Mouse (Mus musculus) kidney, adult 11 months (tissue): ENCODE measurements at regions not wholly inside any gene's neighbourhood (a gene's known extent, or its start where the extent isn't known, plus 50 kb on each side); places are given as distances from the start of the nearest gene placed in this dataset.

Source experiments
- DNase-seq: peaks from one replicate; pipeline ENCODE4 v3.0.0; 2022

GRCm38 (mm10) chr5:43089941-43090340 lies 143.0 kb upstream of the Cpeb2 start:
- DNase-seq, result no peak

- peak; percentile 21 for DNase-seq
Observed at GRCm38 (mm10) chr5:43093647-43094326, 139.2 kb upstream of the Cpeb2 start.

- peak; percentile 72 for DNase-seq
Observed at GRCm38 (mm10) chr5:43094329-43094898, 138.6 kb upstream of the Cpeb2 start.

- DNase-seq, result peak; percentile 27
Observed at GRCm38 (mm10) chr5:43102000-43102459, 130.9 kb upstream of the Cpeb2 start.

- no peak for DNase-seq
Observed at GRCm38 (mm10) chr5:43102590-43102989, 130.4 kb upstream of the Cpeb2 start.

- DNase-seq, result no peak
Observed at GRCm38 (mm10) chr5:43103728-43104127, 129.2 kb upstream of the Cpeb2 start.

GRCm38 (mm10) chr5:43105528-43105927 lies 127.4 kb upstream of the Cpeb2 start:
- DNase-seq, result no peak

- DNase-seq, result no peak
Observed at GRCm38 (mm10) chr5:43107436-43108259, 125.3 kb upstream of the Cpeb2 start.

GRCm38 (mm10) chr5:43108260-43108589 lies 124.7 kb upstream of the Cpeb2 start:
- no peak for DNase-seq

GRCm38 (mm10) chr5:43110122-43110521 lies 122.8 kb upstream of the Cpeb2 start:
- DNase-seq, result no peak

- DNase-seq, result no peak
Observed at GRCm38 (mm10) chr5:43111740-43112139, 121.2 kb upstream of the Cpeb2 start.

GRCm38 (mm10) chr5:43113405-43114119 lies 119.4 kb upstream of the Cpeb2 start:
- DNase-seq, result no peak

- no peak for DNase-seq
Observed at GRCm38 (mm10) chr5:43115507-43115906, 117.5 kb upstream of the Cpeb2 start.

- no peak for DNase-seq
Observed at GRCm38 (mm10) chr5:43116821-43117220, 116.1 kb upstream of the Cpeb2 start.

GRCm38 (mm10) chr5:43121065-43121464 lies 111.9 kb upstream of the Cpeb2 start:
- DNase-seq, result no peak

GRCm38 (mm10) chr5:43124301-43124700 lies 108.7 kb upstream of the Cpeb2 start:
- DNase-seq, result no peak

GRCm38 (mm10) chr5:43125774-43126536 lies 107.0 kb upstream of the Cpeb2 start:
- no peak for DNase-seq

- no peak for DNase-seq
Observed at GRCm38 (mm10) chr5:43130377-43130776, 102.6 kb upstream of the Cpeb2 start.

- DNase-seq, result no peak
Observed at GRCm38 (mm10) chr5:43130901-43131557, 101.9 kb upstream of the Cpeb2 start.

GRCm38 (mm10) chr5:43133672-43134071 lies 99.3 kb upstream of the Cpeb2 start:
- no peak for DNase-seq

GRCm38 (mm10) chr5:43136142-43136541 lies 96.8 kb upstream of the Cpeb2 start:
- DNase-seq, result no peak

GRCm38 (mm10) chr5:43137777-43138176 lies 95.2 kb upstream of the Cpeb2 start:
- no peak for DNase-seq
